Mouse (Mus musculus) myocyte (in vitro differentiated cells): Measurements from ENCODE around the gene Ica1. TPM values are rescaled to one million over a fixed set of nuclear protein-coding genes. Genes with fewer than 3 reads are reported as not detected.

ENCODE experiments used
- H3K27me3 ChIP-seq: one replicate; pipeline ENCODE4 v1.6.1; 2011; ENCODE audit not compliant: control insufficient read depth, insufficient read depth, insufficient read length
- H3K36me3 ChIP-seq: one replicate; pipeline ENCODE4 v1.6.1; 2011; ENCODE audit not compliant: control insufficient read depth, insufficient read depth
- H3K4me2 ChIP-seq: one replicate; pipeline ENCODE4 v1.6.1; 2011; ENCODE audit warnings: low read depth, control low read depth
- H3K4me3 ChIP-seq: one replicate; pipeline ENCODE4 v1.5.1; 2011; ENCODE audit warnings: mild to moderate bottlenecking, control low read depth, moderate library complexity
- H3K79me2 ChIP-seq: one replicate; pipeline ENCODE4 v1.6.1; 2011; ENCODE audit not compliant: control insufficient read depth, insufficient read depth
- H3ac ChIP-seq: one replicate; pipeline ENCODE4 v1.6.1; 2011; ENCODE audit not compliant: control insufficient read depth, insufficient read length
- CEBPB ChIP-seq: IDR thresholded peaks from 2 replicates; pipeline ENCODE4 v1.6.1; 2011; ENCODE audit warnings: mild to moderate bottlenecking, moderate library complexity; ENCODE audit not compliant: poor library complexity, insufficient read depth, severe bottlenecking
- E2F4 ChIP-seq: IDR thresholded peaks from one replicate; pipeline ENCODE4 v1.6.1; 2011; ENCODE audit warnings: mild to moderate bottlenecking, control low read depth, moderate library complexity; ENCODE audit not compliant: insufficient read depth
- MAX ChIP-seq: IDR thresholded peaks from one replicate; pipeline ENCODE4 v1.6.1; 2011; ENCODE audit warnings: low read depth, mild to moderate bottlenecking, control low read depth
- MYOD1 ChIP-seq, 3 experiments: IDR thresholded peaks; one replicate each; pipeline ENCODE4 v1.6.1; 2011; ENCODE audit warnings: control low read depth in 2 of 3, low read depth in 2 of 3, mild to moderate bottlenecking in 2 of 3, moderate library complexity in 1 of 3; ENCODE audit not compliant: insufficient read length in 2 of 3, control insufficient read depth in 1 of 3
- MYOG ChIP-seq, 3 experiments: IDR thresholded peaks; one replicate each; pipeline ENCODE4 v1.6.1; 2011; ENCODE audit warnings: control low read depth in 2 of 3, low read depth in 2 of 3, mild to moderate bottlenecking in 2 of 3; ENCODE audit not compliant: insufficient read length in 2 of 3, control insufficient read depth in 1 of 3, insufficient read depth in 1 of 3
- POLR2A ChIP-seq: IDR thresholded peaks from one replicate; pipeline ENCODE4 v1.6.1; 2011; ENCODE audit warnings: low read depth, mild to moderate bottlenecking, control low read depth, moderate library complexity; ENCODE audit not compliant: insufficient read length
- POLR2AphosphoS2 ChIP-seq: IDR thresholded peaks from one replicate; pipeline ENCODE4 v1.6.1; 2011; ENCODE audit warnings: low read depth, control low read depth; ENCODE audit not compliant: insufficient read length
- REST ChIP-seq: IDR thresholded peaks from one replicate; pipeline ENCODE4 v1.6.1; 2011; ENCODE audit warnings: mild to moderate bottlenecking, control low read depth, moderate library complexity; ENCODE audit not compliant: insufficient read depth, insufficient read length
- SRF ChIP-seq: IDR thresholded peaks from one replicate; pipeline ENCODE4 v1.6.1; 2011; ENCODE audit warnings: low read depth; ENCODE audit not compliant: control insufficient read depth, insufficient read length
- TCF12 ChIP-seq: IDR thresholded peaks from one replicate; pipeline ENCODE4 v1.6.1; 2011; ENCODE audit warnings: mild to moderate bottlenecking, control low read depth; ENCODE audit not compliant: poor library complexity, insufficient read depth, severe bottlenecking
- TCF3 ChIP-seq: IDR thresholded peaks from one replicate; pipeline ENCODE4 v1.6.1; 2011; ENCODE audit warnings: low read depth, control low read depth; ENCODE audit not compliant: insufficient read length
- USF1 ChIP-seq: IDR thresholded peaks from one replicate; pipeline ENCODE4 v1.6.1; 2011; ENCODE audit warnings: low read depth, mild to moderate bottlenecking, control low read depth, moderate library complexity
- polyA plus RNA-seq: library from polyadenylated mRNA; unstranded; fragments of >200 nt; fragmentation: generic; extraction: Trizol; gene quantifications from one replicate; pipeline ENCODE4 v1.2.1, GENCODE M21; 2012; ENCODE audit warnings: missing spikeins

The Ica1 gene
- polyA plus RNA-seq, 1 experiment, result 6.0 TPM

DNA sequence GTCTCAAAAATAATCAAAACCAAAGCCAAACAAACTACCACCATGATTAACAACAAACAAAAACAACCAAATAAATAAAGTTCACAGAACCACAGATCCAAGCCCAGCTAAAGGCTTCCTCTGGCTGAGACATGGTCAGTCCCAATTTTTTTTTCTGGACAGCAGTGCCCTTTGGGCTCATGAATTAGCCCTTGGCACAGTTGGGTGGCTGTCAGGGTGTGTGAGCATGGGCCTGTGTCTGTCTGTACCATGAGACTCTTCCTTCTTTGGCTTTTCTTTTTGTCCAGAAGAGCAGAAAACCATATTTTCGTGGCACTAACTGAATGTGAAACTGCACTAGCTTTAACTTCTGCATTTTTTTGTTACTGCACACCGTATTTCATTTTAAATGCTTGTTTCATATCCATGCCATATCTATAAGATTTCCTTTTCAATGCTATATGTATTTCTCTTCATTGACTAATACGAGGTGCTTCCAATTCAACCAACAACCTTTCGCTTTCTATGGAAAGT lies 34.0 kb downstream of the Ica1 start:
- no peaks in the 10 kb centered on the region for H3K79me2 ChIP-seq
- no peak overlapping the region for H3K4me2 ChIP-seq
- H3K27me3 ChIP-seq, result no peaks in the 10 kb centered on the region
- no peak overlapping the region for H3K4me3 ChIP-seq
- H3ac ChIP-seq, result no peak overlapping the region
- no peaks in the 10 kb centered on the region for H3K36me3 ChIP-seq
- TF ChIP-seq MYOD1 (IDR thresholded peaks at IDR 0.05; ENCODE audit: control insufficient read depth in 1 of 3, insufficient read length in 2 of 3, low read depth in 2 of 3), result no peak

- Histone ChIP-seq H3K36me3 (no peaks in the 10 kb centered on the region), H3ac (no peak overlapping the region), H3K4me2 (no peak overlapping the region), H3K79me2 (no peaks in the 10 kb centered on the region), H3K27me3 (no peaks in the 10 kb centered on the region), H3K4me3 (no peak overlapping the region)
- no peak for TF ChIP-seq MYOG (IDR thresholded peaks at IDR 0.05; ENCODE audit: control insufficient read depth in 1 of 3, insufficient read depth in 1 of 3, insufficient read length in 2 of 3, low read depth in 2 of 3)
- TF ChIP-seq USF1, result no peak
- TF ChIP-seq MYOD1 (IDR thresholded peaks at IDR 0.05; ENCODE audit: control insufficient read depth in 1 of 3, insufficient read length in 2 of 3, low read depth in 2 of 3), result no peak
- TF ChIP-seq TCF12, result no peak
- TF ChIP-seq E2F4, result no peak
- TF ChIP-seq MAX, result no peak
- TF ChIP-seq POLR2A, result no peak
- no peak for TF ChIP-seq POLR2AphosphoS2
- TF ChIP-seq CEBPB, result no peak
- no peak for TF ChIP-seq SRF
- no peak for TF ChIP-seq REST
- TF ChIP-seq TCF3, result no peak
Observed at GRCm38 (mm10) chr6:8742449-8742848, 35.8 kb downstream of the Ica1 start.

- Histone ChIP-seq H3K36me3 (no peaks in the 10 kb centered on the region), H3K4me3 (no peak overlapping the region), H3K27me3 (no peaks in the 10 kb centered on the region), H3ac (no peak overlapping the region), H3K79me2 (no peaks in the 10 kb centered on the region), H3K4me2 (no peak overlapping the region)
- no peak for TF ChIP-seq CEBPB
- TF ChIP-seq MAX, result no peak
- no peak for TF ChIP-seq POLR2AphosphoS2
- TF ChIP-seq POLR2A, result no peak
- TF ChIP-seq REST, result no peak
- no peak for TF ChIP-seq SRF
- TF ChIP-seq MYOG (IDR thresholded peaks at IDR 0.05; ENCODE audit: control insufficient read depth in 1 of 3, insufficient read depth in 1 of 3, insufficient read length in 2 of 3, low read depth in 2 of 3), result no peak
Observed at GRCm38 (mm10) chr6:8741659-8742058, 36.6 kb downstream of the Ica1 start.

DNA sequence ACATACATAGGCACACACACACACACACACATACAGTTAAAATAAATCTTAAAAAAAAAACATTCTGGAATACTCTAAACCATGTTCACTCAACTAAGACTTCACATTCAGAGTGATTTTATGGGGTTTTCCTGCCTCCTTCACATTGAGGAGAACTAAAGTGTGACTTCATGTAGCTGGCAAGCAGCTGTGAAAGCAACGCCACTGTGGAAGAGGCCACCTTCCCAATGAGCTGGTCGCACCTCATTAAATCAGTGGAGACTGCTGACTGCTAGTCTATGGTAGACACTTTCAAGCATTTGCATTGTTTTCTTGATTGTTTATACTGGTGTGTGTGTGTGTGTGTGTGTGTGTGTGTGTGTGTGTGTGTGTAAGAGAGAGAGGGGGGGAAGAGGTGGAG lies 38.2 kb downstream of the Ica1 start:
- Histone ChIP-seq H3K27me3 (no peaks in the 10 kb centered on the region), H3K4me2 (no peak overlapping the region), H3K36me3 (no peaks in the 10 kb centered on the region), H3ac (no peak overlapping the region), H3K79me2 (no peaks in the 10 kb centered on the region), H3K4me3 (no peak overlapping the region)
- TF ChIP-seq SRF (no peak), POLR2A (no peak), MYOD1 (IDR thresholded peaks at IDR 0.05; ENCODE audit: control insufficient read depth in 1 of 3, insufficient read length in 2 of 3, low read depth in 2 of 3) (no peak), REST (no peak)

DNA sequence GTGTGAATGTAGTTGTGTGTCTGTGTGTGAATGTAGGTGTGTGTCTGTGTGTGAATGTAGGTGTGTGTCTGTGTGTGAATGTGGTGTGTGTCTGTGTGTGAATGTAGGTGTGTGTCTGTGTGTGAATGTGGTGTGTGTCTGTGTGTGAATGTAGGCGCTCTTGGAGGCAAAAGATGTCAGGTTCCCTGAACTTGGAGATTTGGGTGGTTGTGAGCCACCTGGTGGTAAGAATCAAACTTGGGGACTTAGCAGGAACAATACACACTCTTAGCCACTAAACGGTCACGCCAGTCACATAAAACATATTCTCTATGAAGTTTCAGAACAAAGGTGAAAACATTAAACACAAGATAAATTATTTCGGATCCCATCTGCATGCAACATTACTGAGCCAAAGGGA lies 39.9 kb downstream of the Ica1 start:
- TF ChIP-seq POLR2AphosphoS2, result no peak
- TF ChIP-seq MYOG (IDR thresholded peaks at IDR 0.05; ENCODE audit: control insufficient read depth in 1 of 3, insufficient read depth in 1 of 3, insufficient read length in 2 of 3, low read depth in 2 of 3), result no peak
- no peak for TF ChIP-seq REST
- TF ChIP-seq E2F4, result no peak
- TF ChIP-seq POLR2A, result no peak
- TF ChIP-seq TCF3, result no peak
- no peak for TF ChIP-seq MAX
- no peak for TF ChIP-seq USF1
- no peak for TF ChIP-seq CEBPB
- TF ChIP-seq TCF12, result no peak
- TF ChIP-seq MYOD1 (IDR thresholded peaks at IDR 0.05; ENCODE audit: control insufficient read depth in 1 of 3, insufficient read length in 2 of 3, low read depth in 2 of 3), result no peak
- no peak for TF ChIP-seq SRF
- H3K4me3 ChIP-seq, result no peak overlapping the region
- no peak overlapping the region for H3ac ChIP-seq
- H3K79me2 ChIP-seq, result no peaks in the 10 kb centered on the region
- no peaks in the 10 kb centered on the region for H3K27me3 ChIP-seq
- no peaks in the 10 kb centered on the region for H3K36me3 ChIP-seq
- no peak overlapping the region for H3K4me2 ChIP-seq
